Mouse (Mus musculus): ENCODE measurements at regions not wholly inside any gene's neighbourhood (a gene's known extent, or its start where the extent isn't known, plus 50 kb on each side); places are given as distances from the start of the nearest gene placed in this dataset.

- TF ChIP-seq CTCF (IDR thresholded peaks at IDR 0.05) (no peak), POLR2A (IDR thresholded peaks at IDR 0.05; ENCODE audit: insufficient read depth, low read depth, low read length) (no peak)
Measured at GRCm38 (mm10) chr9:78925977-78926593, 310.7 kb downstream of the Cd109 start.

Measured in heart, adult 2 months (tissue).